Mouse (Mus musculus): ENCODE results near the gene Gm12184. TPM values are rescaled to one million over a fixed set of nuclear protein-coding genes. Genes with fewer than 3 reads are reported as not detected.
A peak's percentile ranks its signal among the peaks of the same experiment; 100 is the strongest.
"Not testable (repeated sequence)": the region's sequence is repeated elsewhere in the genome, so short reads cannot be mapped to it uniquely, and the experiment has no call there.

The Gm12184 gene
- polyA plus RNA-seq, 1 experiment from 2014 or later, result 2.0 TPM

GRCm38 (mm10) chr11:48863808-48864207 lies 37.4 kb upstream of the Gm12184 start:
- WGBS, result 91% methylated on average over 3 of the region's 3 CpGs
- ATAC-seq (ENCODE audit: insufficient number of reproducible peaks, low FRiP score, low TSS enrichment, low read depth), result no peak
- Histone ChIP-seq H3K4me1 (0 out of 2 replicates have a peak, but pooled peaks cover 1% of the 10 kb centered on the region), H3K27me3 (peaks cover 11% of the 10 kb centered on the region), H3K27ac (no peak overlapping the region), H3K9me3 (no peaks in the 10 kb centered on the region), H3K4me2 (no peak overlapping the region), H3K9ac (no peak overlapping the region), H3K4me3 (no peak overlapping the region), H3K36me3 (no peaks in the 10 kb centered on the region)

GRCm38 (mm10) chr11:48862784-48863319 lies 36.4 kb upstream of the Gm12184 start:
- no peak overlapping the region for H3K27ac ChIP-seq
- no peaks in the 10 kb centered on the region for H3K36me3 ChIP-seq
- H3K9ac ChIP-seq, result no peak overlapping the region
- H3K27me3 ChIP-seq, result peaks cover 11% of the 10 kb centered on the region
- 78% methylated on average over 1 of the region's 1 CpGs for WGBS
- peaks cover 10% of the 10 kb centered on the region for H3K4me1 ChIP-seq
- no peak for ATAC-seq (ENCODE audit: insufficient number of reproducible peaks, low FRiP score, low TSS enrichment, low read depth)
- H3K9me3 ChIP-seq, result no peaks in the 10 kb centered on the region
- no peak overlapping the region for H3K4me3 ChIP-seq
- no peak overlapping the region for H3K4me2 ChIP-seq

GRCm38 (mm10) chr11:48859014-48859413 lies 32.6 kb upstream of the Gm12184 start:
- Histone ChIP-seq H3K4me3 (peak overlapping the region; percentile 60; the same call in 1 of the 2 replicates), H3K27ac (no peak overlapping the region), H3K9me3 (no peaks in the 10 kb centered on the region), H3K27me3 (peaks cover 11% of the 10 kb centered on the region), H3K36me3 (no peaks in the 10 kb centered on the region), H3K4me2 (peak overlapping the region; percentile 64; the same call in 1 of the 2 replicates), H3K9ac (no peak overlapping the region), H3K4me1 (peaks cover 28% of the 10 kb centered on the region)
- under 1% methylated on average over 6 of the region's 6 CpGs for WGBS
- ATAC-seq (ENCODE audit: insufficient number of reproducible peaks, low FRiP score, low TSS enrichment, low read depth), result no peak

- under 1% methylated on average over 31 of the region's 31 CpGs for WGBS
- peak; percentile 53; the same call in 1 of the 2 replicates for ATAC-seq (ENCODE audit: insufficient number of reproducible peaks, low FRiP score, low TSS enrichment, low read depth)
- Histone ChIP-seq H3K27ac (peak overlapping the region; percentile 34; the same call in 1 of the 2 replicates), H3K36me3 (no peaks in the 10 kb centered on the region), H3K4me3 (peak overlapping the region; percentile 60), H3K4me2 (peak overlapping the region; percentile 83), H3K9ac (0 out of 2 replicates have a peak overlapping the region, but pooled peaks have one; percentile 35), H3K27me3 (no peaks in the 10 kb centered on the region; the same call in 1 of the 2 replicates), H3K9me3 (no peaks in the 10 kb centered on the region), H3K4me1 (peaks cover 34% of the 10 kb centered on the region)
These were observed 27.2 kb upstream of the Gm12184 start for GRCm38 (mm10) chr11:48853474-48854180.

GRCm38 (mm10) chr11:48852624-48853473 lies 26.4 kb upstream of the Gm12184 start:
- H3K27ac ChIP-seq, result peak overlapping the region; percentile 34; the same call in 1 of the 2 replicates
- H3K9ac ChIP-seq, result peak overlapping the region; percentile 37; the same call in 1 of the 2 replicates
- peak overlapping the region; percentile 83 for H3K4me2 ChIP-seq
- H3K9me3 ChIP-seq, result no peaks in the 10 kb centered on the region
- H3K36me3 ChIP-seq, result no peaks in the 10 kb centered on the region
- peak overlapping the region; percentile 60 for H3K4me3 ChIP-seq
- ATAC-seq (ENCODE audit: insufficient number of reproducible peaks, low FRiP score, low TSS enrichment, low read depth), result no peak; the same call in 1 of the 2 replicates
- no peaks in the 10 kb centered on the region for H3K27me3 ChIP-seq
- H3K4me1 ChIP-seq, result peaks cover 28% of the 10 kb centered on the region
- WGBS, result 8% methylated on average over 23 of the region's 23 CpGs

GRCm38 (mm10) chr11:48852190-48852589 lies 25.7 kb upstream of the Gm12184 start:
- peaks cover 24% of the 10 kb centered on the region for H3K4me1 ChIP-seq
- H3K4me3 ChIP-seq, result peak overlapping the region; percentile 60; the same call in 1 of the 2 replicates
- no peak for ATAC-seq (ENCODE audit: insufficient number of reproducible peaks, low FRiP score, low TSS enrichment, low read depth)
- H3K27me3 ChIP-seq, result no peaks in the 10 kb centered on the region
- no peaks in the 10 kb centered on the region for H3K9me3 ChIP-seq
- H3K36me3 ChIP-seq, result no peaks in the 10 kb centered on the region
- H3K4me2 ChIP-seq, result no peak overlapping the region
- H3K9ac ChIP-seq, result no peak overlapping the region
- no peak overlapping the region for H3K27ac ChIP-seq
- WGBS, result 78% methylated on average over 4 of the region's 4 CpGs

- no peak overlapping the region for H3K4me2 ChIP-seq
- H3K4me3 ChIP-seq, result no peak overlapping the region
- H3K27ac ChIP-seq, result no peak overlapping the region
- ATAC-seq (ENCODE audit: insufficient number of reproducible peaks, low FRiP score, low TSS enrichment, low read depth), result no peak
- H3K27me3 ChIP-seq, result no peaks in the 10 kb centered on the region
- no peaks in the 10 kb centered on the region for H3K36me3 ChIP-seq
- 76% methylated on average over 4 of the region's 4 CpGs for WGBS
- no peak overlapping the region for H3K9ac ChIP-seq
- peaks cover 20% of the 10 kb centered on the region for H3K4me1 ChIP-seq
- no peaks in the 10 kb centered on the region for H3K9me3 ChIP-seq
These were observed 25.0 kb upstream of the Gm12184 start for GRCm38 (mm10) chr11:48851270-48851995.

- Histone ChIP-seq H3K36me3 (no peaks in the 10 kb centered on the region), H3K27me3 (no peaks in the 10 kb centered on the region), H3K27ac (no peak overlapping the region), H3K4me3 (no peak overlapping the region), H3K9ac (no peak overlapping the region), H3K9me3 (no peaks in the 10 kb centered on the region), H3K4me1 (peaks cover 20% of the 10 kb centered on the region), H3K4me2 (no peak overlapping the region)
- 60% methylated on average over 2 of the region's 2 CpGs for WGBS
- ATAC-seq (ENCODE audit: insufficient number of reproducible peaks, low FRiP score, low TSS enrichment, low read depth), result no peak
These were observed 23.8 kb upstream of the Gm12184 start for GRCm38 (mm10) chr11:48850240-48850639.

- H3K4me3 ChIP-seq, result no peak overlapping the region
- 64% methylated on average over 5 of the region's 5 CpGs for WGBS
- no peaks in the 10 kb centered on the region for H3K27me3 ChIP-seq
- H3K9me3 ChIP-seq, result no peaks in the 10 kb centered on the region
- ATAC-seq (ENCODE audit: insufficient number of reproducible peaks, low FRiP score, low TSS enrichment, low read depth), result no peak
- H3K4me2 ChIP-seq, result no peak overlapping the region
- H3K27ac ChIP-seq, result no peak overlapping the region
- H3K4me1 ChIP-seq, result no peaks in the 10 kb centered on the region
- no peak overlapping the region for H3K9ac ChIP-seq
- H3K36me3 ChIP-seq, result no peaks in the 10 kb centered on the region
These were observed 20.4 kb upstream of the Gm12184 start for GRCm38 (mm10) chr11:48846881-48847280.

GRCm38 (mm10) chr11:48846362-48846761 lies 19.9 kb upstream of the Gm12184 start:
- not testable (repeated sequence) for H3K4me1 ChIP-seq; H3K9ac ChIP-seq; H3K36me3 ChIP-seq; H3K4me2 ChIP-seq; H3K27ac ChIP-seq; H3K9me3 ChIP-seq; H3K27me3 ChIP-seq; ATAC-seq (ENCODE audit: insufficient number of reproducible peaks, low FRiP score, low TSS enrichment, low read depth); H3K4me3 ChIP-seq
- WGBS, result 78% methylated on average over 2 of the region's 2 CpGs

- no peak overlapping the region for H3K4me3 ChIP-seq
- H3K27me3 ChIP-seq, result no peaks in the 10 kb centered on the region
- ATAC-seq (ENCODE audit: insufficient number of reproducible peaks, low FRiP score, low TSS enrichment, low read depth), result no peak
- H3K4me2 ChIP-seq, result no peak overlapping the region
- no peak overlapping the region for H3K9ac ChIP-seq
- H3K27ac ChIP-seq, result no peak overlapping the region
- no peaks in the 10 kb centered on the region for H3K36me3 ChIP-seq
- H3K4me1 ChIP-seq, result no peaks in the 10 kb centered on the region
- WGBS, result 20% methylated on average over 13 of the region's 13 CpGs
- H3K9me3 ChIP-seq, result no peaks in the 10 kb centered on the region
These were observed 18.9 kb upstream of the Gm12184 start for GRCm38 (mm10) chr11:48845244-48845815.
